Mouse (Mus musculus) stomach, postnatal 0 days (tissue): ENCODE measurements around the gene H2-M5.

Experiments used
- CTCF ChIP-seq: IDR thresholded peaks from 2 replicates; pipeline ENCODE4 v1.5.1; 2016; ENCODE audit warnings: antibody characterized with exemption, low read depth, mild to moderate bottlenecking, moderate library complexity
- EP300 ChIP-seq: optimal IDR thresholded peaks from 2 replicates; pipeline ENCODE3; 2016; ENCODE audit warnings: antibody characterized with exemption

GRCm38 (mm10) chr17:36981845-36982244 lies 7.5 kb downstream of the H2-M5 start:
- no peak for TF ChIP-seq CTCF
- no peak for TF ChIP-seq EP300
